Mouse (Mus musculus): Measurements from ENCODE around the gene Socs1. TPM values are rescaled to one million over a fixed set of nuclear protein-coding genes. Genes with fewer than 3 reads are reported as not detected.

The Socs1 gene
- polyA plus RNA-seq (2012; rRNA removed), result 1.8 and 2.7 TPM in 2 replicates

DNA sequence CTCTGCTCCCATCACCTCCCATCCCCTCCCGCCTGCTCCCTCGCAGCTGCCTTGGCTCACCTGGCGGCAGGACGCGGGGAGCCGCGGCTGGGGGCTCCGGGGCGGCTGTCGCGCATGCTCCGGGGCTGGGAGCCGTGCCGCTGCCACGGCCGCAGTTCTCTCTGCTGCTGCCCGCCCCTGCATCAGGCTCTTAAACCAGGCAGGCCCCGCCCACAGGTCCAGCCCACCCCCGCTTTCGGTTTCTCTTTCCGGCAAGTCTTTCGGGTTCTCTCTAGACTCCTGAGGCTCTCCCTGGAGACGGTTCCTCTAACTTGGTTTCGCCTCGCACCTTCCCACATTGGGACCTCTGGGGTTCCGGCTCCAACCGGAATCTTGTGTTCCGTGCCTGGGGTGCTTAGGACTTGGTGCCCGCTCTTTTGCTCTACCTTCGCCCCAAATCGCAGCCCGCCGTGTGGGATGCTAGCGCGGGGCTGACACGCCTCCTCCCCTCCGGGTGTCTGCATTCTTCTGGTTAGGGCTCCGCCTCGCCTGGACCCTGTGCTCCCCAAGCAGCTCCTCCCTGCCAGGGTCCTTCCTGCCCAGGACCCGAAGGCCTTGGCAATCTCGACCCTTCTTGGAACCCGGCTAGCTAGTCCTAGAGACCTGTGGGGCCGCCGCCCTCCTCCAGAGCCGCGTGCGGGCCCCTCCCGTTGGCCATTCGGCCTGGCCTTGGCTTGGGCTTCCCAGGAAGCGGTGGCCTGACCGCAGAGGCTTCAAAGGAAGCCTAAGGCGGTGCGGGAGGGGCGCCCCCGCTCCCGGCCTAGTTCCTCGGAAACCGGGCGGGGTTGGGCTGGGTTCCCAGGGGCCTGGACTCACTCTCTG lies at the start of gene Socs1:
Gene Socs1, minus strand, starts transcription at position 166 of the 861 bp plus-strand sequence.
- WGBS, result under 1% methylated on average over 59 of the region's 59 CpGs
- Histone ChIP-seq H3K4me3 (ENCODE audit: insufficient read depth, low read depth, low read length) (peak within 1 kb of the TSS; percentile 60), H3K36me3 (ENCODE audit: control insufficient read depth, insufficient read depth, low read length) (no peaks in the 10 kb centered on the region), H3K27ac (ENCODE audit: insufficient read depth, low read depth, low read length) (peak within 1 kb of the TSS; percentile 73), H3K27me3 (replicated peaks; ENCODE audit: control insufficient read depth, insufficient read depth, low read length) (no peaks in the 10 kb centered on the region), H3K4me1 (ENCODE audit: control insufficient read depth, insufficient read depth, low read length) (no peaks in the 10 kb centered on the region)
- DNase-seq, result peak; percentile 93
- peak; percentile 76 for TF ChIP-seq POLR2A (IDR thresholded peaks at IDR 0.05; ENCODE audit: low read depth, low read length)
- no peak for TF ChIP-seq CTCF (conservative IDR thresholded peaks at IDR 0.05; ENCODE audit: insufficient read depth, insufficient read length, low read depth, low read length)

DNA sequence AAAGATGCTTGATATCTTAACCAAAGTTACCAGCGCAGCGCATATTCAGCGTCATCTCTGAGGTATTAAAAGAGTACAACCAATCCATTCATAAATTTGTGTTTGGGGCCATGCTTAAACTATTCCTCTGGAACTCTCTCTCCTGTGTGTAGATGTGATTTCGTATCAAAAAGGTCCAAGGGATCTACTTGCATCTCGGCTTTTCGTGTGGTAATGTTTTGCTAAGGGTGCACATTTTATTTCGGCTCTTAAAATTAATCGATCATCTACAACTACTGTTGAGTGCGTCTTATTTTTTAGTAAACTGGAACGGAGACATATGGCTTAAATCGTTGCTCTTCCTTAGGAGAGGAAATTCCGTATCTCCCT lies 49.2 kb upstream of the Socs1 start:
- H3K27ac ChIP-seq (ENCODE audit: insufficient read depth, low read depth, low read length), result no peak overlapping the region
- no peak overlapping the region; the same call in 1 of the 2 replicates for H3K4me3 ChIP-seq (ENCODE audit: insufficient read depth, low read depth, low read length)
- no peak for TF ChIP-seq CTCF (conservative IDR thresholded peaks at IDR 0.05; ENCODE audit: insufficient read depth, insufficient read length, low read depth, low read length)
- TF ChIP-seq POLR2A (IDR thresholded peaks at IDR 0.05; ENCODE audit: low read depth, low read length), result no peak
- H3K36me3 ChIP-seq (ENCODE audit: control insufficient read depth, insufficient read depth, low read length), result no peaks in the 10 kb centered on the region
- 6% methylated on average over 12 of the region's 12 CpGs for WGBS
- H3K27me3 ChIP-seq (replicated peaks; ENCODE audit: control insufficient read depth, insufficient read depth, low read length), result no peaks in the 10 kb centered on the region
- peaks cover 4% of the 10 kb centered on the region for H3K4me1 ChIP-seq (ENCODE audit: control insufficient read depth, insufficient read depth, low read length)
- no peak for DNase-seq

DNA sequence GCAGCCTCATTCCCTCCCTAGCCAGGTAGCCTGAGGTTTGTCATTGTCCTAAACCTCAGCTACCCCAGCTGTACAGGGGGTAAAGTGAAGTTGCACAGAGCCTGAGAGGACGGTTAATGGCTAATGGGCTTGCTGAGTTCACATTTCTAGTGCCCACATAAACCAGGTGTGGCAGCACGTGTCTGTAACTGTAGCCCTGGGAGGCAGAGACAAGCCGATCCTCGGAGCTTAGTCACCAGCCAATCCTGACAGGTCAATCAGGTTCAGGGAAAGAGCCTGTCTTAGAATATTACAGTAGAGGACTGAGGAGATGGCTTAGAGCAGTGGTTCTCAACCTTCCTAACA lies 43.1 kb upstream of the Socs1 start:
- Histone ChIP-seq H3K4me3 (ENCODE audit: insufficient read depth, low read depth, low read length) (no peak overlapping the region), H3K36me3 (ENCODE audit: control insufficient read depth, insufficient read depth, low read length) (no peaks in the 10 kb centered on the region), H3K27me3 (replicated peaks; ENCODE audit: control insufficient read depth, insufficient read depth, low read length) (no peaks in the 10 kb centered on the region), H3K27ac (ENCODE audit: insufficient read depth, low read depth, low read length) (no peak overlapping the region), H3K4me1 (ENCODE audit: control insufficient read depth, insufficient read depth, low read length) (no peaks in the 10 kb centered on the region)
- peak; percentile 71 for DNase-seq
- 48% methylated on average over 4 of the region's 4 CpGs for WGBS
- TF ChIP-seq POLR2A (IDR thresholded peaks at IDR 0.05; ENCODE audit: low read depth, low read length) (no peak), CTCF (conservative IDR thresholded peaks at IDR 0.05; ENCODE audit: insufficient read depth, insufficient read length, low read depth, low read length) (no peak)

DNA sequence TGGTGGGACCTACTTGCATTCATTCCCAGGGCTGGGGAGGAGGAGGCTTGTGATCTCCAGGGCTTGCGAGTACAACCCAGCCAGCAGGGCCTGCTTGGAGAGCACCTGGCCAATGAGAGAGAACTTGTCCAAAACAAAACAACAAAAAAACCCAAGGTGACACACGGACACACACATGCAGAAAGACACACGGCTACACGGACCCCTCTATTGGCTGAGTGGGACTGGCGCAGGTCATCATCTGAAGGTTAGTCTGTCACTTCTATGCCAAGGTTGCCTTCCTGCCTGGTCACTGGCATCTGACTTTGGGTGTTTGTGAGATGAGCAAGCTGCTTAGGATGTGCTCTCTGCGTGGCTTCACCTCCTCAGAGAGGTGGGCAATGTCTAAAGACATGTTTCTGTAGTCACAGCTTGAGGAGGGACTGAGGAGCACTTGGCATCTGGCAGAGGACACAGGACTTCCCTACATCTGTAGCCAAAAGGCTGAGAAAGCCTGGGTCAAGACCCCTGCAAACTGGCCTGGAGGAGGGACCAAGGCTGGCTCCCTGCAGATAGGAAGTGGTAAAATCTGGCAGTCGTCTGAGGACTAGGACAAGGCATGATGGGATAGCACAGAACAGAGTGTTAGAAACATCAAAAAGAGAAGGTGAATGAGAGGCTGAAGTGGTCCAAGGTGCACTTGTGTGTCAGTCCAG lies 42.6 kb upstream of the Socs1 start:
- DNase-seq, result no peak
- H3K36me3 ChIP-seq (ENCODE audit: control insufficient read depth, insufficient read depth, low read length), result no peaks in the 10 kb centered on the region
- no peak overlapping the region for H3K27ac ChIP-seq (ENCODE audit: insufficient read depth, low read depth, low read length)
- no peaks in the 10 kb centered on the region for H3K4me1 ChIP-seq (ENCODE audit: control insufficient read depth, insufficient read depth, low read length)
- H3K4me3 ChIP-seq (ENCODE audit: insufficient read depth, low read depth, low read length), result no peak overlapping the region
- WGBS, result 84% methylated on average over 7 of the region's 7 CpGs
- no peaks in the 10 kb centered on the region for H3K27me3 ChIP-seq (replicated peaks; ENCODE audit: control insufficient read depth, insufficient read depth, low read length)
- TF ChIP-seq POLR2A (IDR thresholded peaks at IDR 0.05; ENCODE audit: low read depth, low read length) (no peak), CTCF (conservative IDR thresholded peaks at IDR 0.05; ENCODE audit: insufficient read depth, insufficient read length, low read depth, low read length) (no peak)

DNA sequence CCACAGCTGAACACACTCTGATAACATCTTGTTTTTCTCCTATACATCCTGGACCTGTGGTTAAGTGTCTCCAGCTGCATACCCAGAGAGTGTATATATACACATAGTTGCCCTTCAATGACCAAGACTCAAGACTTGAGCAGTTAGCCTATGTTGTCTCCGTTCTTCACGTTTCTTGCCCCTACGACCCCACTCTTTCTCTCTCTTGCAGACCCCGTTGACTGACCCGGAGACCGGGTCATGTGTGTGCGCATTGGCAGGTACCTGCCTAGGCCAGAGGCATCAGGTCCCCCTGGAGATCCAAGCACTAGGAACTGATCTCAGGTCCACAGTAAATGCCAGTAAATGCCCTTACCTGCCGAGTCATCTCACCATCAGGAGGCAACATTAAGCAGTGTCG lies 41.9 kb upstream of the Socs1 start:
- H3K4me1 ChIP-seq (ENCODE audit: control insufficient read depth, insufficient read depth, low read length), result no peaks in the 10 kb centered on the region
- no peak overlapping the region for H3K27ac ChIP-seq (ENCODE audit: insufficient read depth, low read depth, low read length)
- H3K4me3 ChIP-seq (ENCODE audit: insufficient read depth, low read depth, low read length), result no peak overlapping the region
- WGBS, result 95% methylated on average over 9 of the region's 9 CpGs
- no peak for DNase-seq
- no peaks in the 10 kb centered on the region for H3K27me3 ChIP-seq (replicated peaks; ENCODE audit: control insufficient read depth, insufficient read depth, low read length)
- TF ChIP-seq CTCF (conservative IDR thresholded peaks at IDR 0.05; ENCODE audit: insufficient read depth, insufficient read length, low read depth, low read length) (no peak), POLR2A (IDR thresholded peaks at IDR 0.05; ENCODE audit: low read depth, low read length) (no peak)
- H3K36me3 ChIP-seq (ENCODE audit: control insufficient read depth, insufficient read depth, low read length), result no peaks in the 10 kb centered on the region

DNA sequence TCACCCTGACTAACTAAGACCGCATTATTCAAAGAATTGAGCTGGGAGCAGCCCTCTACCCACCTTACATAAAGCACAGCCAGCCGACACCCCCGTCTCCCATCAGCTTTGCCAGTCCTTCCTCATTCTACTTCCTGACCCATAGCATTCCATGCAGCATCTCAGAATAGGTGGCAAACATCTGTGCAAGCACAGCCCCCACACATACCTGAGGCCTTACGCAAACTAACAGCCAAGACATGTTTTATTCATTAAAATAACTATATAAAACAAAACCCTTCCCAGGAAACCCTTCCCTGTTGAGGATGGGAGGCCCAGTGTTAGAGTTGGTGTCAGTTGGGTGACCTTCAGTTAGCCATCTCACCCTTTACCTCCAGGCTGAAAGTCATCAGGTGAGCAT lies 40.5 kb upstream of the Socs1 start:
- Histone ChIP-seq H3K4me1 (ENCODE audit: control insufficient read depth, insufficient read depth, low read length) (no peaks in the 10 kb centered on the region), H3K4me3 (ENCODE audit: insufficient read depth, low read depth, low read length) (no peak overlapping the region), H3K27ac (ENCODE audit: insufficient read depth, low read depth, low read length) (no peak overlapping the region), H3K27me3 (replicated peaks; ENCODE audit: control insufficient read depth, insufficient read depth, low read length) (no peaks in the 10 kb centered on the region), H3K36me3 (ENCODE audit: control insufficient read depth, insufficient read depth, low read length) (no peaks in the 10 kb centered on the region)
- WGBS, result 71% methylated on average over 4 of the region's 4 CpGs
- TF ChIP-seq POLR2A (IDR thresholded peaks at IDR 0.05; ENCODE audit: low read depth, low read length) (no peak), CTCF (conservative IDR thresholded peaks at IDR 0.05; ENCODE audit: insufficient read depth, insufficient read length, low read depth, low read length) (no peak)
- no peak for DNase-seq

DNA sequence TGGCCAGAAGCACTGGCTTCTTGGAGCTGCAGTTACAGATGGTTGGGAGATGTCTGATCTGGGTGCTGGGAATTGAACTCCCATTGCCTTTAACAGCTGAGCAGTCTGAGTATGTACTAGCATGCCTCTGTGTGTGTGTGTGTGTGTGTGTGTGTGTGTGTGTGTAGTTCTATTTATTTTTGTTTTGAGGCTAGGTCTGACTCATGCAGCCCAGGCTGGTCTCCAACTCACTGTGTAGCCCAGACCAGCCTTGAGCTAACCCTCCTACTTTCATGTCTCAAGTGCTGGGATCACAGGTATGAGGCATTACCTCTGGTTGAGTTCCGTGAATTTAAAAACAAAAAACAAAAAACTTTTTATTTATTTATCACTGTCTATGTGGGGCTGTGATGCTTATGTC lies 39.2 kb upstream of the Socs1 start:
- Histone ChIP-seq H3K27ac (ENCODE audit: insufficient read depth, low read depth, low read length) (no peak overlapping the region), H3K36me3 (ENCODE audit: control insufficient read depth, insufficient read depth, low read length) (no peaks in the 10 kb centered on the region), H3K4me1 (ENCODE audit: control insufficient read depth, insufficient read depth, low read length) (no peaks in the 10 kb centered on the region), H3K4me3 (ENCODE audit: insufficient read depth, low read depth, low read length) (no peak overlapping the region), H3K27me3 (replicated peaks; ENCODE audit: control insufficient read depth, insufficient read depth, low read length) (no peaks in the 10 kb centered on the region)
- no peak for TF ChIP-seq CTCF (conservative IDR thresholded peaks at IDR 0.05; ENCODE audit: insufficient read depth, insufficient read length, low read depth, low read length)
- TF ChIP-seq POLR2A (IDR thresholded peaks at IDR 0.05; ENCODE audit: low read depth, low read length), result no peak
- DNase-seq, result no peak
- WGBS, result 100% methylated on average over 1 of the region's 1 CpGs

Data from kidney, adult 2 months (tissue).